Mouse (Mus musculus) bone marrow macrophage, adult 2 months (primary cell): ENCODE measurements around the gene A630001G21Rik.

ENCODE experiments used
- CTCF ChIP-seq: IDR thresholded peaks from 2 replicates; pipeline ENCODE4 v1.5.1; 2012; ENCODE audit warnings: low read depth, mild to moderate bottlenecking, low read length, moderate library complexity
- POLR2A ChIP-seq: IDR thresholded peaks from 2 replicates; pipeline ENCODE4 v1.6.1; 2012; ENCODE audit warnings: mild to moderate bottlenecking, low read depth, low read length, borderline replicate concordance

DNA sequence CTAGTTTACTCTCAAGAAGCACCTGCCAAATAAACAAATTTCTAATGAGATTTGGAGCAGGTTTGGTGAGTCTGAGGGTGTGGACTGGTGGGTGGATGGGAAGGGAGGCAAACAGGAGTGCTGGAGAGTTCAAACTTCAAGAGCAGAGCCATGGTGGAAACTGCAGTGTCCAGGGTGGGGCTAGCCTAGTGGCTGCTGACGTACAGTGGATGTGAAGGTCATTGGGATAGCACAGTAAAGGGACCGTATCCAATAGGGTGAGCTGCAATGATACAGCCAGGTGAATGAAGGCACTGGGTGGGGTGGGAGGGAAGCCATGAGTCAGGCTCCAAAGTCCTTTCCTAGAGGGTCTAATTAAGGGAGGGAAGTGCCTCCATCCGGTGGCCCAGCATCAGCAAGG is 12.1 kb upstream of the A630001G21Rik start:
- TF ChIP-seq CTCF (no peak), POLR2A (no peak)
